Mouse (Mus musculus) forebrain, embryonic 16.5 days (tissue): Measurements from ENCODE around the gene Ap3d1. TPM values are rescaled to one million over a fixed set of nuclear protein-coding genes. Genes with fewer than 3 reads are reported as not detected.

ENCODE experiments used
- ATAC-seq: fragments of 200-750 bp; cut with Nextera tagmentation; 2 replicates; pipeline ENCODE4 v1.8.0; 2017; ENCODE audit warnings: mild to moderate bottlenecking, moderate library complexity
- H3K27ac ChIP-seq: fragments of 300-500 bp; sonication (generic); 2 replicates; pipeline ENCODE4 v1.5.1; 2014; ENCODE audit warnings: low read length, control low read depth
- H3K27me3 ChIP-seq: fragments of 300-500 bp; sonication (generic); replicated peaks from 2 replicates; pipeline ENCODE4 v1.6.1; 2014; ENCODE audit warnings: low read length; ENCODE audit not compliant: control insufficient read depth, insufficient read depth
- H3K36me3 ChIP-seq: fragments of 300-500 bp; sonication (generic); 2 replicates; pipeline ENCODE4 v1.6.1; 2014; ENCODE audit not compliant: control insufficient read depth, insufficient read depth
- H3K4me1 ChIP-seq: fragments of 300-500 bp; sonication (generic); replicated peaks from 2 replicates; pipeline ENCODE4 v1.6.1; 2014; ENCODE audit warnings: low read length; ENCODE audit not compliant: control insufficient read depth, insufficient read depth
- H3K4me2 ChIP-seq: fragments of 300-500 bp; sonication (generic); 2 replicates; pipeline ENCODE4 v1.6.1; 2014; ENCODE audit warnings: mild to moderate bottlenecking, low read length, control low read depth
- H3K4me3 ChIP-seq: fragments of 300-500 bp; sonication (generic); replicated peaks from 2 replicates; pipeline ENCODE4 v1.5.1; 2014; ENCODE audit warnings: mild to moderate bottlenecking, low read length, control low read depth
- H3K9ac ChIP-seq: fragments of 300-500 bp; sonication (generic); replicated peaks from 2 replicates; pipeline ENCODE4 v1.6.1; 2014; ENCODE audit warnings: low read depth, low read length, control low read depth
- H3K9me3 ChIP-seq: fragments of 300-500 bp; sonication (generic); 2 replicates; pipeline ENCODE4 v1.6.1; 2016; ENCODE audit warnings: low read length; ENCODE audit not compliant: control insufficient read depth
- WGBS: fragments of 180-500 bp; shearing (Covaris S2); extraction: QIAGEN DNeasy Blood & Tissue Kit; methylation state at CpG from one replicate; pipeline ENCODE4 v1.1.7; 2014; 5-methylcytosine and 5-hydroxymethylcytosine counted together
- polyA plus RNA-seq: library from polyadenylated mRNA; unstranded; fragments of >200 nt; fragmentation: Nextera tagmentation; extraction: Ambion mirVana; gene quantifications from 2 replicates; pipeline ENCODE4 v1.2.1, GENCODE M21; 2015

Gene Ap3d1
- polyA plus RNA-seq, 1 experiment from 2014 or later: 102 TPM

DNA sequence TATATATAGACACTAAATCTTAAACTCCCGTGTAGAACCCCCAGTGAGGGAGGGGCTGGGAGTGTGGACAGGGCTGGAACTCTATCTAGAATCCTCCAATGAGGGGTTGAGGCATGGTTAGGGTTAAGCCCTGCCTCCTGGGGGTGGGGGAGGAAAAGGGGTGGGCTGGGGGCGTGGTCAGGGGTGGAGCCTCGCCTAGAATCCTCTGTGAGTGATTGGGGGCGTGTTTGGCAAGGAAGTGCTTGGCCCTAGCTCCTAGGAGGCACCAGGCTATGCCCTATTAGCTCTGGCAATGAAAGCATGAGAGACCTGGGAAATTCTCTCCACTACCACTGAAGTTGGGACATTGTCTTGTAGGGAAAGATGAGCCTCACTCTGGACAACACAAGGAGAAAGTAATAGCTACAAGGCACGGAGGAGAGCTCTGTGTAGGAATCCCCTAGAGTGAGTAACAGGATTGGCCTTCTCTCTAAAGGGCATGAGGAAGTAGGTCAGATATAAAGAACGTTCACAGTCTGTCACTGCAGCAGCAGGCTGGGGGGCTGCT lies 10.1 kb upstream of the Ap3d1 start:
- no peak overlapping the region for H3K9ac ChIP-seq
- H3K9me3 ChIP-seq: no peaks in the 10 kb centered on the region
- ATAC-seq: peak; percentile 27; the same call in 1 of the 2 replicates
- H3K4me1 ChIP-seq: peaks cover 28% of the 10 kb centered on the region
- WGBS: 7% methylated on average over 6 of the region's 6 CpGs
- peak overlapping the region; percentile 36 for H3K4me2 ChIP-seq
- H3K36me3 ChIP-seq: no peaks in the 10 kb centered on the region
- peak overlapping the region; percentile 9; the same call in 1 of the 2 replicates for H3K4me3 ChIP-seq
- H3K27me3 ChIP-seq: no peaks in the 10 kb centered on the region
- H3K27ac ChIP-seq: no peak overlapping the region

- Histone ChIP-seq H3K4me3 (peak overlapping the region; percentile 9; the same call in 1 of the 2 replicates), H3K36me3 (no peaks in the 10 kb centered on the region), H3K27me3 (no peaks in the 10 kb centered on the region), H3K9ac (peak overlapping the region; percentile 32; the same call in 1 of the 2 replicates), H3K27ac (no peak overlapping the region), H3K4me1 (peaks cover 19% of the 10 kb centered on the region), H3K4me2 (peak overlapping the region; percentile 36), H3K9me3 (no peaks in the 10 kb centered on the region)
- 14% methylated on average over 16 of the region's 16 CpGs for WGBS
- ATAC-seq: no peak
Observed at GRCm38 (mm10) chr10:80751188-80751832, 9.2 kb upstream of the Ap3d1 start.

- H3K9me3 ChIP-seq: no peaks in the 10 kb centered on the region
- no peak overlapping the region for H3K27ac ChIP-seq
- no peak overlapping the region for H3K4me3 ChIP-seq
- no peak overlapping the region for H3K4me2 ChIP-seq
- H3K4me1 ChIP-seq: peaks cover 9% of the 10 kb centered on the region; the same call in 1 of the 2 replicates
- no peak for ATAC-seq
- 8% methylated on average over 6 of the region's 6 CpGs for WGBS
- H3K36me3 ChIP-seq: no peaks in the 10 kb centered on the region
- no peaks in the 10 kb centered on the region for H3K27me3 ChIP-seq
- no peak overlapping the region for H3K9ac ChIP-seq
Observed at GRCm38 (mm10) chr10:80748609-80749008, 6.5 kb upstream of the Ap3d1 start.

- Histone ChIP-seq H3K36me3 (no peaks in the 10 kb centered on the region), H3K9me3 (no peaks in the 10 kb centered on the region), H3K4me2 (no peak overlapping the region), H3K4me3 (no peak overlapping the region), H3K4me1 (peaks cover 10% of the 10 kb centered on the region; the same call in 1 of the 2 replicates), H3K27ac (no peak overlapping the region), H3K27me3 (no peaks in the 10 kb centered on the region), H3K9ac (no peak overlapping the region)
- ATAC-seq: peak; percentile 36; the same call in 1 of the 2 replicates
- 25% methylated on average over 3 of the region's 3 CpGs for WGBS
Observed at GRCm38 (mm10) chr10:80747410-80747809, 5.3 kb upstream of the Ap3d1 start.

DNA sequence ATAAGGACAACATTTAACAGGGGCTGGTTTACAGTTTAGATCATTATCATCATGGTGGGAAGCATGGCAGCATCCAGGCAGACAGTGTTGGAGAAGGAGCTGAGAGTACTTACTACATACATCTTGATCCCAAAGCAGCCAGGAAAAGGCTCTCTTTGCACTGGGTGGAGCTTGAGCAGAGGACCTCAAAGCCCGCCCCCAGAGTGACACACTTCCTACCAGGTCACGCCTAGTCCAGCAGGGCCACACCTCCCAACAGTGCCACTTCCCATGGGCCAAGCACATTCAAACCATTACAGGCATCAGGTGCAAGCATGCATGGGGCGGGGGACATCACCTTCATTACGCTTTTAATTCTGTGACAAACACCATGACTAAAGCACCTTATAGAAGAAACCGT lies 2.2 kb upstream of the Ap3d1 start:
- Histone ChIP-seq H3K27me3 (no peaks in the 10 kb centered on the region), H3K27ac (no peak overlapping the region), H3K4me3 (no peak overlapping the region), H3K4me2 (no peak overlapping the region), H3K9me3 (no peaks in the 10 kb centered on the region), H3K4me1 (peaks cover 21% of the 10 kb centered on the region), H3K36me3 (no peaks in the 10 kb centered on the region), H3K9ac (no peak overlapping the region)
- 49% methylated on average over 5 of the region's 5 CpGs for WGBS
- no peak for ATAC-seq

DNA sequence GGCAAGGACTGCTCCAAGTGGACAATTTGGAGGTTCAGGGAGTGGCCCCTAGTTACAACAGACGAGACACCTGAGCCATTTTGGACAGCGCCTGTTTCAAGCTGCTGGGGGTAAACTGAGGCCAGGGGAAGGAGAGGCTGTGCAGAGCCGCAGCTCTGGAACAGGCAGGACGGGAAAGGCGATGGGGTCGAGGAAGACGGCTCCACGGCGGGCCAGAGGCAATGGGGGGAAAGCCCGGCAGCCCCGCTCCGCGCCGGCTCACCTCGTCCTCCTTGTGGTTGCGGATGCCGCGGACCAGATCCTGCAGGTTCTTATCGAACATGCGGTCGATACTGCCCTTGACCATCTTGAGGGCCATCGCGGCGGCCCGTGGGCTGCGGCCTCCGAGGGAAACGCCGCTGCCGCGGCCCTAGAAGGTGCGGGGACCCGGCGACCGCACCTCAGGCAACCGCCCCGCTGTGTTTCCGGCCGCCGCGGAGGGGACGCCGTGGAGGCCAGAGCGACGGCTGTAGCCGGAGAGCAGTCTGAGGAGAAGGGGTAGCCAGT lies 357 bp downstream of the Ap3d1 start:
- no peaks in the 10 kb centered on the region for H3K27me3 ChIP-seq
- H3K36me3 ChIP-seq: no peaks in the 10 kb centered on the region
- peaks cover 39% of the 10 kb centered on the region for H3K4me1 ChIP-seq
- H3K9me3 ChIP-seq: no peaks in the 10 kb centered on the region
- H3K27ac ChIP-seq: peak overlapping the region; percentile 69
- peak; percentile 2; the same call in 1 of the 2 replicates for ATAC-seq
- H3K9ac ChIP-seq: peak overlapping the region; percentile 96
- under 1% methylated on average over 46 of the region's 46 CpGs for WGBS
- peak overlapping the region; percentile 95 for H3K4me3 ChIP-seq
- peak overlapping the region; percentile 96 for H3K4me2 ChIP-seq

DNA sequence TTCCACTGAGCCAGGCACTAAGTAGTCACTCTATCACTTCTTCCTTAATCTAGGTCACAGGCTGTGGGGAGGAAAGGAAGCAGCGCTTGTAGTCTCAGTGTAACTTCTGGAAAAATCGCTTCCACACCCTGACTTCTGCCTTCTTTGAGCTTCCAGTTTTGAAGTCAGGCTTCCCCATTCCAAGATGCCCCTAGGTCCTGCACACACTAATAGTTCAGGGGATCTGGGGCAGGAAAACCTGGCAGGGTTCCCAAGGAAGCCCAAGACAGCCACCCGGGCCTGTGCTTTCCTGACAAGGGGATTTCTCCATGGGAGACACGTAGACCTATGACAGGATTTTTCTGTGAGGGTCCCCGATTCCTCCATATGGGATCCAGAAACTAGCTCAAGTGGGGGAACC lies 918 bp downstream of the Ap3d1 start:
- no peak for ATAC-seq
- peak overlapping the region; percentile 96 for H3K4me2 ChIP-seq
- 30% methylated on average over 5 of the region's 5 CpGs for WGBS
- no peaks in the 10 kb centered on the region for H3K9me3 ChIP-seq
- H3K4me1 ChIP-seq: peaks cover 43% of the 10 kb centered on the region
- no peaks in the 10 kb centered on the region for H3K36me3 ChIP-seq
- no peak overlapping the region for H3K27ac ChIP-seq
- no peaks in the 10 kb centered on the region for H3K27me3 ChIP-seq
- peak overlapping the region; percentile 95 for H3K4me3 ChIP-seq
- peak overlapping the region; percentile 96 for H3K9ac ChIP-seq

GRCm38 (mm10) chr10:80738657-80739056 lies 3.4 kb downstream of the Ap3d1 start:
- no peak overlapping the region for H3K4me2 ChIP-seq
- H3K36me3 ChIP-seq: no peaks in the 10 kb centered on the region
- H3K4me3 ChIP-seq: no peak overlapping the region
- peaks cover 43% of the 10 kb centered on the region for H3K4me1 ChIP-seq
- no peak for ATAC-seq
- H3K9me3 ChIP-seq: no peaks in the 10 kb centered on the region
- H3K27ac ChIP-seq: no peak overlapping the region
- 57% methylated on average over 1 of the region's 1 CpGs for WGBS
- H3K9ac ChIP-seq: no peak overlapping the region
- H3K27me3 ChIP-seq: no peaks in the 10 kb centered on the region

GRCm38 (mm10) chr10:80736731-80737130 lies 5.3 kb downstream of the Ap3d1 start:
- WGBS: 51% methylated on average over 5 of the region's 5 CpGs
- Histone ChIP-seq H3K27me3 (no peaks in the 10 kb centered on the region), H3K36me3 (no peaks in the 10 kb centered on the region; the same call in none of the 2 replicates), H3K9ac (no peak overlapping the region), H3K9me3 (no peaks in the 10 kb centered on the region), H3K27ac (peak overlapping the region; percentile 45), H3K4me2 (no peak overlapping the region), H3K4me1 (peaks cover 41% of the 10 kb centered on the region), H3K4me3 (no peak overlapping the region)
- no peak for ATAC-seq
